Mouse (Mus musculus) MEL (cell line): ENCODE measurements at regions not wholly inside any gene's neighbourhood (a gene's known extent, or its start where the extent isn't known, plus 50 kb on each side); places are given as distances from the start of the nearest gene placed in this dataset.

ENCODE experiments used
- CHD2 ChIP-seq: IDR thresholded peaks from 2 replicates; pipeline ENCODE4 v1.6.1; 2011; ENCODE audit warnings: low read length, improper control_type of control experiment
- CTCF ChIP-seq, 3 experiments: IDR thresholded peaks in 2 of 3; conservative IDR thresholded peaks in 1 of 3; 2 replicates each; pipeline ENCODE4 v1.5.1; 2011 to 2012; ENCODE audit warnings: low read length in 3 of 3, low read depth in 2 of 3, mild to moderate bottlenecking in 2 of 3, improper control_type of control experiment in 1 of 3, inconsistent platforms in 1 of 3, mixed read lengths in 1 of 3, moderate library complexity in 1 of 3; ENCODE audit not compliant: control insufficient read depth in 1 of 3, insufficient read depth in 1 of 3, poor library complexity in 1 of 3, severe bottlenecking in 1 of 3
- E2F4 ChIP-seq: IDR thresholded peaks from 2 replicates; pipeline ENCODE4 v1.6.1; 2011; ENCODE audit warnings: low read depth, low read length, improper control_type of control experiment, borderline replicate concordance
- JUND ChIP-seq: IDR thresholded peaks from 2 replicates; pipeline ENCODE4 v1.6.1; 2011; ENCODE audit warnings: low read depth, mild to moderate bottlenecking, improper control_type of control experiment, low read length
- MAZ ChIP-seq: IDR thresholded peaks from 2 replicates; pipeline ENCODE4 v1.6.1; 2012; ENCODE audit warnings: low read depth, mild to moderate bottlenecking, inconsistent platforms, low read length, improper control_type of control experiment
- POLR2A ChIP-seq, 2 experiments: IDR thresholded peaks; 2 replicates each; pipeline ENCODE4 v1.6.1; 2011 to 2012; ENCODE audit warnings: low read length in 2 of 2, mild to moderate bottlenecking in 2 of 2, control low read depth in 1 of 2, improper control_type of control experiment in 1 of 2, low read depth in 1 of 2, moderate library complexity in 1 of 2; ENCODE audit not compliant: control insufficient read depth in 1 of 2, insufficient read depth in 1 of 2, poor library complexity in 1 of 2

GRCm38 (mm10) chr3:128723100-128723499 lies 476.6 kb upstream of the Pitx2 start:
- TF ChIP-seq E2F4 = no peak
- no peak for TF ChIP-seq CTCF (IDR thresholded peaks at IDR 0.05 in 2 of 3, conservative IDR thresholded peaks at IDR 0.05 in 1 of 3; ENCODE audit: control insufficient read depth in 1 of 3, insufficient read depth in 1 of 3, low read depth in 2 of 3, low read length in 3 of 3, poor library complexity in 1 of 3, severe bottlenecking in 1 of 3)
- no peak for TF ChIP-seq JUND
- no peak for TF ChIP-seq POLR2A (IDR thresholded peaks at IDR 0.05; ENCODE audit: control insufficient read depth in 1 of 2, insufficient read depth in 1 of 2, low read depth in 1 of 2, low read length in 2 of 2, poor library complexity in 1 of 2)
- TF ChIP-seq MAZ = no peak
- TF ChIP-seq CHD2 = no peak
